Mouse (Mus musculus) myocyte (in vitro differentiated cells): ENCODE measurements at regions not wholly inside any gene's neighbourhood (a gene's known extent, or its start where the extent isn't known, plus 50 kb on each side); places are given as distances from the start of the nearest gene placed in this dataset.

Experiments
- CEBPB ChIP-seq: IDR thresholded peaks from 2 replicates; pipeline ENCODE4 v1.6.1; 2011; ENCODE audit warnings: mild to moderate bottlenecking, moderate library complexity; ENCODE audit not compliant: poor library complexity, insufficient read depth, severe bottlenecking
- E2F4 ChIP-seq: IDR thresholded peaks from one replicate; pipeline ENCODE4 v1.6.1; 2011; ENCODE audit warnings: mild to moderate bottlenecking, control low read depth, moderate library complexity; ENCODE audit not compliant: insufficient read depth
- MAX ChIP-seq: IDR thresholded peaks from one replicate; pipeline ENCODE4 v1.6.1; 2011; ENCODE audit warnings: low read depth, mild to moderate bottlenecking, control low read depth
- MYOD1 ChIP-seq, 3 experiments: IDR thresholded peaks; one replicate each; pipeline ENCODE4 v1.6.1; 2011; ENCODE audit warnings: control low read depth in 2 of 3, low read depth in 2 of 3, mild to moderate bottlenecking in 2 of 3, moderate library complexity in 1 of 3; ENCODE audit not compliant: insufficient read length in 2 of 3, control insufficient read depth in 1 of 3
- MYOG ChIP-seq, 3 experiments: IDR thresholded peaks; one replicate each; pipeline ENCODE4 v1.6.1; 2011; ENCODE audit warnings: control low read depth in 2 of 3, low read depth in 2 of 3, mild to moderate bottlenecking in 2 of 3; ENCODE audit not compliant: insufficient read length in 2 of 3, control insufficient read depth in 1 of 3, insufficient read depth in 1 of 3
- POLR2A ChIP-seq: IDR thresholded peaks from one replicate; pipeline ENCODE4 v1.6.1; 2011; ENCODE audit warnings: low read depth, mild to moderate bottlenecking, control low read depth, moderate library complexity; ENCODE audit not compliant: insufficient read length
- POLR2AphosphoS2 ChIP-seq: IDR thresholded peaks from one replicate; pipeline ENCODE4 v1.6.1; 2011; ENCODE audit warnings: low read depth, control low read depth; ENCODE audit not compliant: insufficient read length
- SRF ChIP-seq: IDR thresholded peaks from one replicate; pipeline ENCODE4 v1.6.1; 2011; ENCODE audit warnings: low read depth; ENCODE audit not compliant: control insufficient read depth, insufficient read length
- TCF12 ChIP-seq: IDR thresholded peaks from one replicate; pipeline ENCODE4 v1.6.1; 2011; ENCODE audit warnings: mild to moderate bottlenecking, control low read depth; ENCODE audit not compliant: poor library complexity, insufficient read depth, severe bottlenecking
- USF1 ChIP-seq: IDR thresholded peaks from one replicate; pipeline ENCODE4 v1.6.1; 2011; ENCODE audit warnings: low read depth, mild to moderate bottlenecking, control low read depth, moderate library complexity

- TF ChIP-seq POLR2A: no peak
- TF ChIP-seq TCF12: no peak
- no peak for TF ChIP-seq MAX
- no peak for TF ChIP-seq USF1
- no peak for TF ChIP-seq E2F4
- TF ChIP-seq SRF: no peak
- TF ChIP-seq CEBPB: no peak
- no peak for TF ChIP-seq MYOD1 (IDR thresholded peaks at IDR 0.05; ENCODE audit: control insufficient read depth in 1 of 3, insufficient read length in 2 of 3, low read depth in 2 of 3)
- TF ChIP-seq POLR2AphosphoS2: no peak
- TF ChIP-seq MYOG (IDR thresholded peaks at IDR 0.05; ENCODE audit: control insufficient read depth in 1 of 3, insufficient read depth in 1 of 3, insufficient read length in 2 of 3, low read depth in 2 of 3): no peak
Measured at GRCm38 (mm10) chr11:6905630-6906029, 68.2 kb upstream of the Gm11983 start.
